Mouse (Mus musculus): Measurements from ENCODE around the gene Rapgef2.

GRCm38 (mm10) chr3:79273350-79273749 lies 13.0 kb downstream of the Rapgef2 start:
- TF ChIP-seq CTCF (IDR thresholded peaks at IDR 0.05; ENCODE audit: borderline replicate concordance, extremely low read depth, insufficient read depth, insufficient read length): no peak
- TF ChIP-seq POLR2A (IDR thresholded peaks at IDR 0.05; ENCODE audit: borderline replicate concordance, extremely low read depth, insufficient read depth, insufficient read length, poor library complexity, severe bottlenecking): no peak

Measured in brain, embryonic 14.5 days (tissue).